Mouse (Mus musculus) olfactory bulb, adult 2 months (tissue): ENCODE results near the gene Casz1.

Source experiments
- CTCF ChIP-seq: fragments of 200-500 bp; IDR thresholded peaks from 2 replicates; pipeline ENCODE4 v1.5.1; 2012; ENCODE audit warnings: low read depth, mild to moderate bottlenecking, low read length, moderate library complexity; ENCODE audit not compliant: insufficient read depth
- POLR2A ChIP-seq: fragments of 200-500 bp; IDR thresholded peaks from 2 replicates; pipeline ENCODE4 v1.6.1; 2012; ENCODE audit warnings: mild to moderate bottlenecking, low read depth, low read length, moderate library complexity; ENCODE audit not compliant: insufficient read depth

DNA sequence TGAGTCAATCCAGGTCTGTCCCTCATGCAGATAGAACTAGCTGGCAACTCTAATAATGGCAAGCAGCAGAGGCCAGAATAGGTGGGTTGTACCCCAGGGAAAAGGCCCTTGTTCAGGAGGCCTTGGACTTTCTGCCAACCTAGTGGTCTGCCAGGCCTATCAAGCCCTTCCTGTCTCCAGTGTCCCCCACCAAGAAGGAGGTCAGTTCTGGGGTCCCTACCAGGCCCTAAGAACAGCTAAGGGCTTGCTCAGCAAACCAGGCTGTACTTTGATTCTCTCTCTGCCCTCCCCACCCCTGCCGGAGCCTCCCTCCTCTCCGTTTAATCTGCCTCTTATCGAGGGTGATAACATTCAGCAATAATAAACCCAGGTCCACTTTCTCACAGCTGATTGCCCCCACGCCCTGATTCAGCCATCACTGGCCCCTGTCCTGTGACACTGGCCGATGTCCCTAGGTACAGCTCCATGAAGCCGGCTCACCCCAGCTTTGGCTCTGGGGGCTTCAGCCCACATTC, 19.1 kb upstream of the Casz1 start:
- TF ChIP-seq CTCF (no peak), POLR2A (no peak)
